ENCODE assay signal across 10 mouse cellular contexts in genomic region chr5:44876946-44877345, GRCm38 (mm10).
DNase-seq lines count a peak whose midpoint lies in the region; ATAC-seq and TF ChIP-seq lines count a peak whose summit lies in the region.
"Had no signal": no experiment of that assay in that cellular context is flagged by ENCODE, and none has a peak within 500 bp of the region (broad histone marks: within the 10 kb centered on the region; RNA-seq: fewer than 3 reads in every experiment).

No protein-coding gene starts in this region.

- H3K9ac ChIP-seq in stomach, postnatal 0 days (ENCODE audit: low read length), result no peak overlapping the region

- WGBS in heart, embryonic 10.5 days, result 69% methylated on average over 3 of the region's 3 CpGs
- 36% methylated on average over 3 of the region's 3 CpGs for WGBS in stomach, postnatal 0 days

- H3K27me3 ChIP-seq in heart, embryonic 10.5 days (ENCODE audit: insufficient read depth, poor library complexity, severe bottlenecking), result no peaks in the 10 kb centered on the region
- no peaks in the 10 kb centered on the region for H3K27me3 ChIP-seq in stomach, postnatal 0 days (ENCODE audit: control insufficient read depth, insufficient read depth, low read length)
- H3K27me3 ChIP-seq: CH12.LX had no signal

- no peak overlapping the region for H3K4me3 ChIP-seq in heart, embryonic 10.5 days
- no peak overlapping the region for H3K4me3 ChIP-seq in gastrocnemius, adult 2 months
- H3K4me3 ChIP-seq in stomach, postnatal 0 days (ENCODE audit: low read depth, low read length), result no peak overlapping the region
- H3K4me3 ChIP-seq: myocyte had no signal

- no peak for TF ChIP-seq CTCF in gastrocnemius, adult 2 months (IDR thresholded peaks at IDR 0.05)
- TF ChIP-seq CTCF in stomach, postnatal 0 days (IDR thresholded peaks at IDR 0.05; ENCODE audit: low read depth), result no peak

- no peaks in the 10 kb centered on the region for H3K9me3 ChIP-seq in heart, embryonic 10.5 days
- H3K9me3 ChIP-seq in stomach, postnatal 0 days (ENCODE audit: control insufficient read depth, low read length), result no peaks in the 10 kb centered on the region

- TF ChIP-seq EP300 in stomach, postnatal 0 days (optimal IDR thresholded peaks at IDR 0.05), result no peak

- H3K4me1 ChIP-seq in heart, embryonic 10.5 days, result no peaks in the 10 kb centered on the region
- H3K4me1 ChIP-seq in stomach, postnatal 0 days (replicated peaks; ENCODE audit: control insufficient read depth, insufficient read depth), result no peaks in the 10 kb centered on the region

- no peaks in the 10 kb centered on the region for H3K36me3 ChIP-seq in heart, embryonic 10.5 days
- H3K36me3 ChIP-seq in stomach, postnatal 0 days (ENCODE audit: control insufficient read depth, insufficient read depth, low read length), result no peaks in the 10 kb centered on the region

- no peak overlapping the region for H3K4me2 ChIP-seq in stomach, postnatal 0 days (replicated peaks; ENCODE audit: low read depth)

- no peak overlapping the region for H3K27ac ChIP-seq in heart, embryonic 10.5 days
- H3K27ac ChIP-seq in gastrocnemius, adult 2 months, result peak overlapping the region; percentile 63
- H3K27ac ChIP-seq in stomach, postnatal 0 days (replicated peaks), result peak overlapping the region; percentile 56; the same call in 1 of the 2 replicates

- intact Hi-C loops in gastrocnemius, adult 2 months (cut with DNase I), result no loop called here

- ATAC-seq in stomach, postnatal 0 days (ENCODE audit: low FRiP score, low TSS enrichment), result peak; percentile 53; the same call in 1 of the 2 replicates

- peak; percentile 97 for DNase-seq in heart, adult 11 months
- DNase-seq in heart, embryonic 10.5 days (ENCODE audit: low spot score), result no peak
- peak; percentile 22 for DNase-seq in adrenal gland, adult 8-10 months
- peak; percentile 69 for DNase-seq in gastrocnemius, adult 2 months
- DNase-seq in left cerebral cortex, adult 18-20 months (ENCODE audit: low spot score in 2 of 2), result peak; percentile 55 to 75
- no peak for DNase-seq in stomach, postnatal 0 days (ENCODE audit: low spot score)
- DNase-seq in spleen, postnatal 36 days (ENCODE audit: low spot score in 2 of 2), result no peak
- DNase-seq in spleen, adult 18-20 months, result no peak

Comparison
In these comparisons a context has a peak if more than half of its experiments do, and no peak if none do; other contexts are left out.
1. DNase-seq: peak in heart, adult 11 months (single experiment), adrenal gland, adult 8-10 months (single experiment), gastrocnemius, adult 2 months (single experiment) and left cerebral cortex, adult 18-20 months (2 of 2); none in heart, embryonic 10.5 days (single experiment), stomach, postnatal 0 days (single experiment), spleen, postnatal 36 days (0 of 2) and spleen, adult 18-20 months (0 of 2).